Mouse (Mus musculus): ENCODE data around the gene Pitpnc1.
"Not testable (repeated sequence)": the region's sequence is repeated elsewhere in the genome, so short reads cannot be mapped to it uniquely, and the experiment has no call there.

Pitpnc1 gene

DNA sequence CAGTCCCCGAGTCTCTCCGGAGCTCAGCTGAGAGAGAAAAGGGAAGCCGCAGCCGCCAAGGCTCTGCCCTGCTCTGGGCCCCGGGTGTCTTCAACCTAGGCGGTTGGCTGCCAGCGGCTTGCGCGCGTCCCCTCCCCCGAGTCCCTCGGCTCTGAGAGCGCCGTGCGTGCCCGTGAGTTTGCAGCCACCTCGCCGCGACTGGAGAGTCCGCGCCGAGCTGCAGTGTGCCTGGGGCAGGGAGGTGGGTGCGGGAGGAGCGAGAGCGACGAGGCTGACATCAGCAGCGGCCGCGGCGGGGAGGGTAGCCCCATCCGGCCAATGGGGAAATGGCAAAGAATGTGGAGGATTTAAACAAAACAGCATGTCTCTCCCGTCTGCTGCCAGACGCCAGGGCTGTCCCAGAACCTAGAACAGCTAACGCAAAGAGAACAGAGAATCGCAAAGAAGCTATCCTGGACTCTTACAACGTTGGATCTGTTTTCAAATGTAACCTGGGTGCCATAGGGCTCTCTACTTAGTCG is at the start of gene Pitpnc1:
TSS of gene Pitpnc1 (minus strand) at position 179 of the 521 bp plus-strand sequence.
- CTCF ChIA-PET: interaction anchor here (0.6 to 1.0 kb wide), 4 partner anchors 10 to 213 kb away, joined by 3 to 7 read pairs (median 3); no protein-coding TSS in a partner anchor

DNA sequence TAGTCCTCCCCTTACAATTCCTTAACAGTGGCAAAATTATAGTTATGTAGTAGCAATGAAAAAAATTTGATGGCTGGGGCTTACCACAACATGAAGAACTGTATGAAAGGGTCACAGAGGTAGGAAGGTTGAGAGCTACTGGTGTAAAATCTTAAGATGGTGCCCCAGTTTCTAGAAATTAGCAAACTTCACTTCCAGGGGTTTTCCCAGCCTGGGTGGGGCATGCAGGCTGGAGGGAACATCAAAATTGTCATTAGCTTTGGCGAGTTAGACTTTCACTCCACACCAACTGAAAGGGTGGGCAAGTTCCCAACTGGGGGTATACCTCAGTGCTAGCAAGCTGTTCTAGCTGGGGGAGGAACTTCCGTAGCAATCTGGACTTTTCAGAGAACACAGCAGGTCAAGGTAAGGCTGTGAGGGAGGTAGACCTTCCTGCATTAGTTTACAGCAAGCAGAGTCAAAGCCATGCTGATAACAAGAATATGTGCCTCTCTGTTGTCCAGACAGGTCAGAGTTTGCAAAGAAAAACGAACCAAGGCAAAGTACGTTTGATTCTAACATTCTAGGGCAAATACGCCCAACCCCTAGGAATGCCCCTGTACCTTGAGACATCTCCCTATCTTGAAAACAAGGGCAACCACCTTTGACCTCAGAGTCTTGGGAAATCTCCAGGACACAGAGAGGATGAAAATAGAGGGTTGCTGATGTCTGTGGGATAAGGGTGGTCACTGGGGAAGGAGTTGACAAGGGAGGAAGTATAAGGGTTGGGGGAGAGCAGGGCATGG is 48.3 kb upstream of the Pitpnc1 start:
- CTCF ChIA-PET: no interaction called here

DNA sequence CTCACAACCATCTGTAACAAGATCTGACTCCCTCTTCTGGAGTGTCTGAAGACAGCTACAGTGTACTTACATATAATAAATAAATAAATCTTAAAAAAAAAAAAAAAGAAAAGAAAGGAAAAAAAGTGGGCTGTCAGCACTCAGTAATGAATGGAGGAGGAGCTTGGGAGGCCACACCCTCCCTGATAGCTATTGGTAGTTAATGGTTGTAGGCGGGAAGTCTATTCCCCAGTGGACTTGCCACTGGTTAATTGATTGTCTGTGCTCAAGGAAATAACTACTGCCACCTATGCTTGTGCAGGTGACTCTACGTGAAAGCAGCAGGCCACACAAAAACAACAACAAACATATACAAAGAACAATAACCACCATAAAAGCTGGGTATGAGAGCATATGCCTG is 45.9 kb upstream of the Pitpnc1 start:
- CTCF ChIA-PET: interaction anchor here (0.6 kb wide), 1 partner anchor 19 kb away, joined by 4 read pairs; no protein-coding TSS in a partner anchor

GRCm38 (mm10) chr11:107513047-107513446 is 42.5 kb upstream of the Pitpnc1 start:
- CTCF ChIA-PET: no interaction called here

DNA sequence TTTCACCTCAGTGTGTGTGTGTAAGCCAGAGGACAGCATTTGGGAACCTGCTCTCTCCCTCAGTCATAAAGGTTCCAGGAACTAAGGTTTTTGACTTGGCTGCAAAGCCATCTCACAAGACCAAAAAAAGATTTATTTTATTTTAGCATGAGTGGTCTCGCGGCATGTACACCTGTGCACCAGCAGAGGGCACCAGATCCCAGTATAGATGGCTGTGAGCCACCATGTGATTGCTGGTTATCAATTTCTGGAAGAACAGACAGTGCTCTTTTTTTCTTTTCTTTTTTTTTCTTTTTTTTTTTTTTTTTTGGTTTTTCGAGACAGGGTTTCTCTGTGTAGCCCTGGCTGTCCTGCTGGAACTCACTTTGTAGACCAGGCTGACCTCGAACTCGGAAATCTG is 41.5 kb upstream of the Pitpnc1 start:
- CTCF ChIA-PET: not testable (repeated sequence)

GRCm38 (mm10) chr11:107510362-107511269 is 40.1 kb upstream of the Pitpnc1 start:
- CTCF ChIA-PET: interaction anchor here (0.7 kb wide), 1 partner anchor 12 kb away, joined by 6 read pairs; no protein-coding TSS in a partner anchor

DNA sequence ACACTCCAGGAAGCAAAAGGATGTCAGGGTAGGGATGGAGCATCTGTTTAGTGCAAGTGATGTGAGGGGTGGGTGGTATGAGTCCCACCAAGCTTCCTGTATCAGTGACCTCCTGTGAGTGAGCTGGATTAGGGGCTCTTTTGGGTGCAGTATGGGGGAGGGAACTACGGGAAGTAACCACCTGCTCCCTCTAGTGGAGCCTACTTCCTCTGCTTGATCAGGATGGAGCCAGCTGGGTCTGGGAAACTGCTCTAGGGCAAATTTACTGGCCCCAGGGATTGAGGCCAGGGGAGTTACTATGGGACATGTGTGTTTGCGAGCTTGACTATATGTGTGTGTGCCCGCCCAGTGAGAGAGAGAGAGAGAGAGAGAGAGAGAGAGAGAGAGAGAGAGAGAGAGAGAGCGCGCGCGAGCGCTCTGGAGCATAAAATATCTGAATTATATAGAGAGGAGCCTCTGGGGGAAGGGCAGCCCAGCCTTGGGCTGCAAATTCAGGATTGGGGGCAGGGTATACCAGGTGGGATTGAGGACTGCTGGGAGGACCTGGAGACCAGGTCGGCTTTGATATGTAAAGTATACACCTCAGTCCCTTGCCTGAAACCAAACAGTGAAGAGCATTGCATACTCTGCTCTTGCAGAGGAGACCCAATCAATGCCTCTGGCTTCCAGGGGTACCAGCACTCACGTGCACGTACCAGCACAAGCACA is 39.3 kb upstream of the Pitpnc1 start:
- CTCF ChIA-PET: interaction anchor here (0.7 kb wide), 1 partner anchor 30 kb away, joined by 11 read pairs; the partner anchor contains the start of gene Psmd12

DNA sequence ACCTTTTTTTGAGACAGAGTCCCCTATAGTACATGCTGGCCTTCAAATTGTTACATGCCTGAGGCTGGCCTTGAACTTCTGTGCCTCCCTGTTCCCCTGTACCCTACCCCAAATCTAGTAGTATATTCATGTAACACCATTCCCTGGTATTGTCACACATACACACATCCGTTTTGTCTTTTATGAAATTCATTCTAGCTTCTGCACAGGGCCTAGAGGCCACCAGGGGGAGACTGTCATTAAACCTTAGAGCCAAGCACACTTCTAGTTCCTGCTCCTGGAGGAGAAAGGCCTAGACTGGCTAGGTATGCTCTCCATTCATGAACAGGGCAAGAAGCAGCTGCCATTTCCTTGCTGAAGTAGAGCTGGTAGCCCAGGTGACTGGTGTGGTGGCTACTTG is 35.8 kb upstream of the Pitpnc1 start:
- CTCF ChIA-PET: interaction anchor here (0.6 kb wide), 1 partner anchor 235 kb away, joined by 3 read pairs; no protein-coding TSS in a partner anchor

DNA sequence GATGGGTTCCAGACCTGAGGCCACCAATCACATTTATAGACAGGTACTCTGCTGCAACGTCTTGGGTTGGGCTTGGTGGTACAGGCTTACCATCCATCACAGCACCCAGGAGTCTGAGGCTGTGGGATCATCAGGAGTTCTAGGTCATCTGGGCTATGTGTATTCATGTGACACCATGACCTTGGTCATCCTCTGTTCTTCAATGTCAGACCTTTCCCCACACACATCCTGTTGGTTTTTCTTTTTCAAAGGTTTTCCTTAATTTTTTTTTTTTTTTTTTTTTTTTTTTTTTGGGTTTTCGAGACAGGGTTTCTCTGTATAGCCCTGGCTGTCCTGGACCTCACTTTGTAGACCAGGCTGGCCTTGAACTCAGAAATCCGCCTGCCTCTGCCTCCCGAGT is 33.9 kb upstream of the Pitpnc1 start:
- CTCF ChIA-PET: interaction anchor here (0.9 kb wide), 1 partner anchor 45 kb away, joined by 9 read pairs; no protein-coding TSS in a partner anchor

DNA sequence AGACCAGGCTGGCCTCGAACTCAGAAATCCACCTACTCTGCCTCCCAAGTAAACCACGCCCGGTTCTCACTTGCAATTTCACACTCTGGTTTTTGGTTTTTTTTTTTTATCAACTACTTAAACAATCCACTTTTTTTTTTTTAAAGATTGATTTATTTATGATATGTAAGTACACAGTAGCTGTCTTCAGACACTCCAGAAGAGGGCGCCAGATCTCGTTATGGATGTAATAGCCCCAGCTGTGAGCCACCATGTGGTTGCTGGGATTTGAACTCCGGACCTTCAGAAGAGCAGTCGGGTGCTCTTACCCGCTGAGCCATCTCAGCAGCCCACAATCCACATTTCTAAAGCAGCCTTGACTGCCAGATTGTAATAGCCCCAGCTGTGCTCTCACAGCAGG is 32.3 kb upstream of the Pitpnc1 start:
- CTCF ChIA-PET: no interaction called here

DNA sequence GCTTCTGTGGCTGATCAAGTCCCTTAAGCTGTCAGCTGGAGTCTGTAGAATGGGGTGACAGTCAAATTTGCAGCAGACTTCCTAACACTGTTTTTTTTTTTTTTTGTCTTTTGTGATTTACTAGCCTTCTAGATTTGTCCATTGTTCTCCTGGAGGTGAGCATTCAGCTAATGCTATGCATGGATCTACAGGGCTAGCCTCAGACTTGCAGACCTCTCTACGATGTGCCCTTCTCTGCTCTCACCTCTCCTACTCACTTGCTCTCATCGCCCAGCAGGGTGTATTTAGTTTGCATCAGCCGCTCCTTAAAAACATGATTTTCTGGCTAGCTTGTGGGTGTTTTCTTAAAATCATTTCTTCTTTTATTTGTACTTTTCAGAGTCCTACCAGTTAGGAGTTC is 13.8 kb upstream of the Pitpnc1 start:
- CTCF ChIA-PET: interaction anchor here (0.7 kb wide), 1 partner anchor 63 kb away, joined by 3 read pairs; no protein-coding TSS in a partner anchor

DNA sequence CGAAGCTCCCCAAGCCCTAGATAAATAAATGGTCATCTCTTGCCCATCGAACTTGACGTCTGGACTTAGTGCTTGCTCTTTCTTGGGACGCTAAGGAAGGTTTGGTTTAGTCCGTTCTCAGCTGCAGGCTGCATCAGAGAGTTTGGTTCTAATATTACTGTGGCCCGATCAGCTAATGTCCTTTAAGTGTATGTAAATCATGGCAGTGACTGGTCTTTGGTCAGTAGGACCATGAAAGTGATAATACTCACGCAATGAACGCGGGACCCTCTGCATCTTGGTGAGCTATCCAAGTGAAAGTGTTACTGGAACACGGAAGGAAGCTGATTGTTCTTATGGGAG is 9.3 kb upstream of the Pitpnc1 start:
- CTCF ChIA-PET: interaction anchor here (0.6 kb wide), 3 partner anchors 8 to 1112 kb away, joined by 3 to 11 read pairs (median 4); no protein-coding TSS in a partner anchor

DNA sequence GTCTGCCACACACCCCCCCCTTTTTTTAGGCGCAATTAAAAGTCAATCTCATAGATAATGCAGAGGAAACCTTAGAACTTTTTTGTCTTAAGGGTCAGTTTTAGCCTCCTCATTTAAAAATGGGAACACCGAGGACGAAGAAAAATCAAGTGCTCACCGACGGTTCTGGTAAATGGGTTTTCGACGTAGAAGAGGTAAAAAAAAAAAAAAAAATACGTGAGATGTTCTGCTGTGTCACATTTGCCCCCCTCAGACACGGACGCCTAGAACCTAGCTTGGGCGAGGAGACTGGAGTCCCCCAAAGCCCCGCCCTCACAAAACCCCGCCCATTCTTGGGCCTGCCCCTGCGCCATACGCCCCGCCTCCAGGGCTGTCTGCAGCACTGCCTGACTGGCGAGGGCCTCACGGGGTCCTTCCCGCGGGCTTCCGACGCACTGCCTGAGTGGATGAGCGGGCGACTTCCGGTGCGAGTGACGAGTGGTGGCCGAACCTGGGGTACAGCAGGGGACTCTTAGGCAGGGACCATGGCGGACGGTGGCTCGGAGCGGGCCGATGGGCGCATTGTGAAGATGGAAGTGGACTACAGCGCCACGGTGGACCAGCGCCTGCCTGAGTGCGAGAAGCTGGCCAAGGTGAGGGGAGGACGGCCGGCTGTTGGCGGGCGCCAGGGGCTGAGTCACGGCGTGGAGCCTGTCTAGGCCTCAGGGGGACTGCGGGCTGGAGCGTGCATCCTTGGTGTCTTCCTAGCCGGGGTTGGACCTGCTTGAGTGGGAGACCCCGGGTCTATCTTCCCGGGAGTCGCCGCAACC is 8.8 kb upstream of the Pitpnc1 start, which contains the start of gene Psmd12:
TSS of gene Psmd12 (plus strand) at position 432 of the 809 bp plus-strand sequence.
- CTCF ChIA-PET: interaction anchor here (0.6 kb wide), 3 partner anchors 9 to 1112 kb away, joined by 3 to 11 read pairs (median 4); no protein-coding TSS in a partner anchor

DNA sequence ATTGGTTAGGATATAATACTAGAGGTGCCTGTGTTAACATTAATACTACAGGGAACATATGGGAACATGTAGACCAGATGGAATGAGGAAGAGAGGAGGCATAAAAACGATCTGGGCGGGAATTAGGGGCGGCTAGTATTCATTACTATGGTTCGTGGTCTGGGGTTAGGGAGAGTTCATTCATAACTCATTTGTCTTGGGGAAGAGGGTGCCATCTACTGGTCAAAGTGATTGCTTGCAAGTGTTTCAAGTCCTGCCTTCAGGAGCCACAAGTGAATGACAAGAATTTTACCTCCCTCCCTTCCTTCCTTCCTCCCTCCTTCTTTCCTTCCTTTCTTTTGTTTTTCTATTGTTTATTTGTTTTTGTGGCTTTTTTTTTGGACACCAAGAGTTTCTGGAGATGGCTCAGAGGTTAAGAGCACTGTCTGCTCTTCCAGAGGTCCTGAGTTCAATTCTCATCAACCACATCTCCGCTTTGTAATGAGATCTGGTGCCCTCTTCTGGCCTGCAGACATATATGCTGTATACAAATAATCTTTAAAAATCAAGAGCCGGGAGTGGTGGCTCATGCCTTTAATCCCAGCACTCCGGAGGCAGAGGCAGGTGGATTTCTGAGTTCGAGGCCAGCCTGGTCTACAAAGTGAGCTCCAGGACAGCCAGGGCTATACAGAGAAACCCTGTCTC is 2.8 kb upstream of the Pitpnc1 start:
- CTCF ChIA-PET: interaction anchor here (0.7 kb wide), 1 partner anchor 94 kb away, joined by 3 read pairs; no protein-coding TSS in a partner anchor

GRCm38 (mm10) chr11:107472304-107472703 is 1.8 kb upstream of the Pitpnc1 start:
- CTCF ChIA-PET: interaction anchor here (0.6 to 0.9 kb wide), 2 partner anchors 76 to 98 kb away, joined by 3 to 11 read pairs; no protein-coding TSS in a partner anchor

DNA sequence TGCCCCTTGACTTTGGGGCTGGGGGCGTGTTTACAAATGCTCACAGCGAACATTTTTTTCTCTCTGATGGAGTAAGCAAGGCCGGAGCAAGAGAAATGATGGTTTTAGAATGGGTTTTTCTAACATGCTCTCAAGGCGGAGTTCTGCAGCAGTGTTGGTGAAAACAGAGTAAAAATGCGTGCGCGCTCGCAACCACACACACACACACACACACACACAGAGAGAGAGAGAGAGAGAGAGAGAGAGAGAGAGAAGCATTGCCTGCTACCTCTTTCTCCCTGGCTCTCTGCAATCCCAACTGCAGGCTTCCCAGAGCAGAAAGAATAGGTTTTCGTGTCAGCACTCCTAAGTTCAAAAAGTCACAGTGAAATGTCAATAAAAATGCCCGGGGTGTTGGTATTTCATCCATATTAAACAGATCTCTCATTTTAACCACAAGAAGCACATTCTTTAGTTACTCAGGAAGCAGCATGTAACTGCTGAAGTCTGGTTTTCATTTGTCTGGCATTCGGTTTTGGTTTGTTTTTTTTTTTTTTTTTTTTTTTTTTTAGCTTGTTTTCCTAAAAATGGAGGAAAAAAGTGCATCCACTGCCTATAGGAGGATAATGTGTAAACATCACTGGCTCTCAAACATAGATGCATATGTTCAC is 697 bp upstream of the Pitpnc1 start:
- CTCF ChIA-PET: interaction anchor here (0.6 to 1.0 kb wide), 9 partner anchors 10 to 171 kb away, joined by 3 to 11 read pairs (median 5); no protein-coding TSS in a partner anchor

DNA sequence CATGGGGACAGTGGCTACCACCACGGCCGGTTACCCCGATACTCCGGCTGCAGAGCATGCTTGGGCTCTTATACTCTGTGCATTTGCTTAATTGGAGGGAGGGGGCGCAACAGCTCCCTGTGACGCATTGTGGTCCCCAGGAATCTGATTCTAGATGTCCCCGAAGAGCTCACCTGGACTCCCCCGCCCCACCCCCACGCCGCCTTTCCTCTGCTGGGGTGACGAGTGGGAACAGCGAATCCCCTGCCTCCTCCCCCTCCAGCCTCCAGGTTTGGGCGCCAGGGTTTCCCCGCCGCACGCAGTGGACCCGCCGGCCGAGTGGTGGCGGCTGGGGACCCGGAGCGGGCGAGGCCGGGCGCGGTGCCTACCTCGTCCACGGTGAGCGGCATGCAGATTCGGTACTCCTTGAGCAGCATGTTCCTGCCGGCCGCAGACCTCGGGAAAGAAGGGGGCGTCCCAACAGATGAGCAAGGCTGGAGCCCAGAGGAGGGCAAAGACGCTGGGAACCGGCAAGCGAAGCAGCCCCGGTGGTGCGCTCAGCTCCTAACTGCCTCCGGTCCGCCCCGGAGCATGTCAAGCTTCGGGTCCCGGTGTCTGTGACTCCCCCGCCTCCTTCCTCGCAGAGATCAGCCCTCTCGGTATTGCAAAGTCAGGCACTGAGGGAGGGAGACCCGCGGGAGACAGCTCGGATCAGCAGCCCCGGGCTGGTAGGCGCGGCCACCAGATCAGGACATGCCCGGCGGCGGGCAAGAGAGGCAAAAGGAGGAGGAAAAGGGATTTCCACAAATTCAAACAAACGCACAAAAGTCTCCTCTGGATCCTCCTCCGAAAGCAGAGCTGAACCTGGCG is 752 bp downstream of the Pitpnc1 start:
- CTCF ChIA-PET: interaction anchor here (0.6 to 1.2 kb wide), 7 partner anchors 9 to 212 kb away, joined by 3 to 7 read pairs (median 3); no protein-coding TSS in a partner anchor

All from spleen, embryonic (tissue).